Mouse (Mus musculus): Measurements from ENCODE around the gene Rasgrp4. TPM values are rescaled to one million over a fixed set of nuclear protein-coding genes. Genes with fewer than 3 reads are reported as not detected.
A peak's percentile ranks its signal among the peaks of the same experiment; 100 is the strongest.
"Not testable (repeated sequence)": the region's sequence is repeated elsewhere in the genome, so short reads cannot be mapped to it uniquely, and the experiment has no call there.

Rasgrp4 gene
- polyA plus RNA-seq, 1 experiment from 2014 or later = 0.34 TPM

DNA sequence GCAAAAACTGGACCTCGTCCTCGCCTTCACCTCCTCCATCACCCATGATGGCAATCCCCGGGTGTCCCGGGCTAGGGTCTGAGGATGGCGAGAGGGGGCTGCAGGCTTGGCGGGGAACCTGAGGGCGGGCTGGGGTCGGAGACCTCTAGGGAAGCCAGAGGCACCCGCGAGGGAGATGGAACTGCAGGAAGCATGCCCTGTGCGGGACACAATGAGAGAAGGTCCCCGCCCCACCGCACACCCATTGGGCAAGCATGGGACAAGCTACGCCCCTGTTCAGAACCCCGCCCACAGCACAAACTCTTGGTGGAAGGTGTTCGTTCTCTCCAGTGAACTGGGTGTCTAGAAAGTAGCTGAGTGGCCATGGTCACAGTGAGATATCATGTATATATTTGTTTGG lies 9.7 kb upstream of the Rasgrp4 start, which contains the start of gene Ryr1:
Ryr1 (minus strand) TSS at position 210 of the 400 bp plus-strand sequence.
- no peaks in the 10 kb centered on the region for H3K9me3 ChIP-seq

DNA sequence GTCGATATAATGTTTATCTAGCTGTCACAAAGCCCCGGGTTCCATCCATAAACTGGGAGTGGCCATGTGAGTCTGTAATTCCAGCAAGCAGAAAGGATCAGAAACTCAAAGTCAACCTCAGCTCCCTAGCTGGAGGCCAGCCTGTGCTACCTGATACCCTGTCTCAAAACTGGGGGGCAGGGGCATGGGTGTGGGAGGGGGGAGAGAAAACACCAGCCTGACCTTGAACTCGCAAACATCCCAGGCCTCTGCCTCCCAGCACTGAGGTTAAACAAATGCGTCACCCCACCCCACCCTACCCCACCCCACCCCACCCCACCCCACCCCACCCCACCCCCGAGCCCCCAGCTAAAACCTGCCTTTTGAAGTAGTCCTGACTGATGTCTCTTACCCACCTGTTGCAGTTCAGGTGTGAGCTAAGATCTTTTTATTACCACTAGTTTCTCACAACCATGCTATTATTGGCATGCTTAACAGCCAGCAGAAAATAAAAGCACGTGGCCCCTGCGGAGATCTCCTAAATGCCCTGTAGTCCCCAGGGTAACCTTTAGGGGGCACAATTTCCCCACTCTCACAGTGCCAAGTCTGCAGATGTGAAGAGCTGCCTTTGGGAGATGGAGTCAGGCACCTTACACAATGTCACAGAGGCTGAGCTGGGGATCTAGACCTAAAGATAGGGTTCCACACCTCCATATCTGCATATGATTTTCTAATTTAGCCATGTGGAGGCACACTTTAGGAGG lies 8.3 kb upstream of the Rasgrp4 start:
- Histone ChIP-seq H3K4me1 (peaks cover 12% of the 10 kb centered on the region), H3K9ac (no peak overlapping the region), H3K36me3 (replicated peaks) (no peaks in the 10 kb centered on the region), H3K27me3 (peaks cover 17% of the 10 kb centered on the region), H3K27ac (no peak overlapping the region), H3K4me2 (no peak overlapping the region), H3K9me3 (no peaks in the 10 kb centered on the region), H3K4me3 (replicated peaks) (no peak overlapping the region)
- WGBS = 45% methylated on average over 7 of the region's 7 CpGs
- no peak for ATAC-seq (ENCODE audit: low FRiP score)

More for the DNA sequence above, 9.7 kb upstream of the Rasgrp4 start, which contains the start of gene Ryr1:
- Histone ChIP-seq H3K4me1 (peaks cover 12% of the 10 kb centered on the region), H3K36me3 (replicated peaks) (no peaks in the 10 kb centered on the region), H3K4me3 (replicated peaks) (peak within 1 kb of the TSS; percentile 42), H3K27ac (no peak within 1 kb of the TSS), H3K4me2 (peak within 1 kb of the TSS; percentile 76), H3K27me3 (peaks cover 17% of the 10 kb centered on the region), H3K9ac (peak within 1 kb of the TSS; percentile 57)
- 1% methylated on average over 16 of the region's 16 CpGs for WGBS
- peak; percentile 75 for ATAC-seq (ENCODE audit: low FRiP score)

DNA sequence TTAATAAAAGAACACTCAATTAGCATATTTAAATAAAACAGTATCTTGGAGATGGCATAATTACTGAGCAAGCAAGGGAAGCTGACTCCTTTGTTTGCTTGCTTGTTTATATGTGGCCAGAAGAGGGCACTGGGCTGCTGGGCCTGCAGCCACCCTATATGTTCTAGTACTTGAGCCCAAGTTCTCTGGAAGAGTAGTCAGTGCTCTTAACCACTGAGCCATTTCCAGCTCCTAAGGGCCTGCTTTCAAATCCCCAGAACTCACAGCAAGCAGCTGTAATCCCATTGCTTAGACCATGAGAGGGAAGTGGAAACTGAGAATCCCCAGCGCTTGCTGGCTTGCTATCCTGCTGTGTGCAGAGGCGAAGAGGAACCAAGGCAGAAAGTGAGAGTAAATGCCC lies 5.9 kb upstream of the Rasgrp4 start:
- no peak overlapping the region for H3K27ac ChIP-seq
- 48% methylated on average over 2 of the region's 2 CpGs for WGBS

DNA sequence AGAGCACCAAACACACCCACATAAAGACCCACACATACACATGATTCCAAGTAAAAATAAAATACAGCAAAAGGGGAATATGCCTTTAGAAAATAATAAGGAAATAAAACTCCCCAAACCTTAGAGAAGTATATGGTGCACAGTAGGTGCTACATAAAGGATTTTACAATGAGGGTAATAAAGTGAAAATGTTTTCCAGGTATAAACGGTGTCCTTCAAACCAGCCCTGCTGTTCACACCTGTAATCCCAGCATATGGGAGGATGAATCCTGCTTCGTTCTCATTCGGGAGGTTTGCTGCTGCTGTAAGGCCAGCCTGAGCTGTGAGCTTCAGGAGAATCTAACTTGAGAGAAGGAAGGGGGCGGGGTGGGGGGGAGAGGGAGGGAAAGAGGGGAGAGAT lies 421 bp upstream of the Rasgrp4 start:
- no peak for ATAC-seq (ENCODE audit: low FRiP score)
- peak overlapping the region; percentile 40; the same call in 1 of the 2 replicates for H3K9ac ChIP-seq
- WGBS = 11% methylated on average over 4 of the region's 4 CpGs
- H3K9me3 ChIP-seq = no peaks in the 10 kb centered on the region
- H3K27ac ChIP-seq = no peak overlapping the region
- H3K4me1 ChIP-seq = peaks cover 11% of the 10 kb centered on the region; the same call in 1 of the 2 replicates
- H3K4me2 ChIP-seq = peak overlapping the region; percentile 57
- H3K27me3 ChIP-seq = peaks cover 29% of the 10 kb centered on the region
- peak overlapping the region; percentile 33 for H3K4me3 ChIP-seq (replicated peaks)
- no peaks in the 10 kb centered on the region for H3K36me3 ChIP-seq (replicated peaks)

More for the DNA sequence above, 5.9 kb upstream of the Rasgrp4 start:
- Histone ChIP-seq H3K4me3 (replicated peaks) (no peak overlapping the region), H3K36me3 (replicated peaks) (no peaks in the 10 kb centered on the region), H3K9me3 (no peaks in the 10 kb centered on the region), H3K27me3 (peaks cover 16% of the 10 kb centered on the region), H3K9ac (no peak overlapping the region), H3K4me2 (no peak overlapping the region), H3K4me1 (peaks cover 12% of the 10 kb centered on the region)
- ATAC-seq (ENCODE audit: low FRiP score) = no peak

DNA sequence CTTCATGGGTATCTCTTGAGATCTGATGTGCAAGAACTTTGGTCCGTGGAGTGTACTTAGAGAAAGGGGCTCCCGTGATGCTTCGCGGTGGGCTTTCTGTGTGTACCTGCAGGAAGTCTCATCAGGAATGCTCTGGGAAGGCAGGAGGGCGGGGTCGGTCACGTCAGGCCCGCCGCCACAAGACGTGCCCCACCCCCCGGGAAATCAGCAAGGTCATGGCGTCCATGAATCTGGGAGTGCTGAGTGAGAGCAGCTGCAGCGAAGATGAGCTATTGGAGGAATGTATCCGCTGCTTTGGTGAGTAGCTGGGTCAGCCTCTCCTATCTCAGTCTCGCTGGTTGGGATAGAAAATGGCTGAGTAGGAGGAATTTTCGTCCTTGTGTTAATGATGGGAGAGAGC lies 2.8 kb downstream of the Rasgrp4 start:
- WGBS = 51% methylated on average over 16 of the region's 16 CpGs

DNA sequence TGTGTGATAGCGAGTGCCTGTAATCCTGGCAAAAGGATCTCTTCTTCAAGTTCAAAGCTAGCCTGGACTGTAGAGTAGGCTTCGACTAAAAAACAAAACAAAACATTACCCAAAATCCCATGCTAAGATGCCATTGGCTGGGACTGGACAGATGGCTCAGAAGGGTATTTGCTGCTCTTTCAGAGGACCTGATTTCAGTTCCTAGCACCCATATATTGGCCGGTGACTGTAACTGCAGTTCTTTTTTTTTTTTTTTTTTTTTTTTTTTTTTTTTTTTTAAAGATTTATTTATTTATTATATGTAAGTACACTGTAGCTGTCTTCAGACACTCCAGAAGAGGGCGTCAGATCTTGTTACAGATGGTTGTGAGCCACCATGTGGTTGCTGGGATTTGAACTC lies 4.6 kb downstream of the Rasgrp4 start:
- H3K27ac ChIP-seq; H3K36me3 ChIP-seq (replicated peaks); H3K9ac ChIP-seq; H3K4me2 ChIP-seq; ATAC-seq (ENCODE audit: low FRiP score); H3K4me3 ChIP-seq (replicated peaks); H3K9me3 ChIP-seq: not testable (repeated sequence)
- peaks cover 10% of the 10 kb centered on the region; the same call in 1 of the 2 replicates for H3K4me1 ChIP-seq
- WGBS = 91% methylated on average over 3 of the region's 4 CpGs
- peaks cover 25% of the 10 kb centered on the region for H3K27me3 ChIP-seq

More for the DNA sequence above, 2.8 kb downstream of the Rasgrp4 start:
- no peaks in the 10 kb centered on the region for H3K36me3 ChIP-seq (replicated peaks)
- peaks cover 29% of the 10 kb centered on the region for H3K27me3 ChIP-seq
- no peak overlapping the region for H3K4me2 ChIP-seq
- no peak overlapping the region for H3K4me3 ChIP-seq (replicated peaks)
- H3K27ac ChIP-seq = no peak overlapping the region
- no peak overlapping the region for H3K9ac ChIP-seq
- H3K4me1 ChIP-seq = peaks cover 11% of the 10 kb centered on the region; the same call in 1 of the 2 replicates
- H3K9me3 ChIP-seq = no peaks in the 10 kb centered on the region
- ATAC-seq (ENCODE audit: low FRiP score) = no peak

DNA sequence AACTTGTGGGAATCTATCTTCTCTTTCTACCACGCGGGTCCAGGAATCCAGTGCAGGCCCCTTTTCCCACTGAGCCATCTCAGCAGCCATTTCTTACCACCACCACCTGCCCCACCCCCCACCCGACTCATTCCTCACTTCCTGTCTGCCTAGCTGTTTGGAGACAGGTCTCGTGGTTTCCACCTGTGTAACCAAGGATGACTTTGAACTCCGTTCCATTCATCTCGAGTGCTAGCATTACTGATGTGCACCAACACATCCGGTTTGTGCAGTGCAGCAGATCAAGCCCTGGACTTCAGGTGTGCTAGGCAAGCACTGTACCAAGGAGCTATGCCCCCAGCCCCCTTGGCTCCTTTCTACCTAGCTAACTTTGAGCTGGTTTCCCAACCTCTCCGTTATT lies 6.8 kb downstream of the Rasgrp4 start:
- 84% methylated on average over 8 of the region's 8 CpGs for WGBS

DNA sequence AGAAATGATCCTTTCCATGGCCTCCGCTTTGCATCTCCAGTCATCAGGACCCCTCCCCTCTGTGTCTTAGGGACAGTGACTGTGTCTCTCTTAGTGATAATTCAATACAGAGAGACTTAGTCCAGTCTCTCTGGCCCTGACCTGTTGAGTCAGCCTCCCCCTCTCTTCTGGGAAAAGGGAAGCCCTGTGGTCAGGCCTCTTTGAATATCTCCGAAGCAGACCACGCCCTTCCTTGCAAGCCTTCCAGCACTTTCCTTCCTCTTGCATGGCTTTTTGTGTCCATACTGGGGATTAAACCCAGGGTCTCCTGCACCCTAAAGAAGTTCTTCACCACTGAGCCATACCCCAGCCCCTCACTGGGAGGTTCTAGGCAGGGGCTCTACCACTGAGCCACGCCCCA lies 9.4 kb downstream of the Rasgrp4 start:
- WGBS = 95% methylated on average over 4 of the region's 4 CpGs

More for the DNA sequence above, 6.8 kb downstream of the Rasgrp4 start:
- Histone ChIP-seq H3K36me3 (replicated peaks) (no peaks in the 10 kb centered on the region), H3K9me3 (no peaks in the 10 kb centered on the region), H3K4me2 (no peak overlapping the region), H3K27me3 (peaks cover 4% of the 10 kb centered on the region), H3K4me1 (no peaks in the 10 kb centered on the region), H3K4me3 (replicated peaks) (no peak overlapping the region), H3K27ac (no peak overlapping the region), H3K9ac (no peak overlapping the region)
- no peak for ATAC-seq (ENCODE audit: low FRiP score)

DNA sequence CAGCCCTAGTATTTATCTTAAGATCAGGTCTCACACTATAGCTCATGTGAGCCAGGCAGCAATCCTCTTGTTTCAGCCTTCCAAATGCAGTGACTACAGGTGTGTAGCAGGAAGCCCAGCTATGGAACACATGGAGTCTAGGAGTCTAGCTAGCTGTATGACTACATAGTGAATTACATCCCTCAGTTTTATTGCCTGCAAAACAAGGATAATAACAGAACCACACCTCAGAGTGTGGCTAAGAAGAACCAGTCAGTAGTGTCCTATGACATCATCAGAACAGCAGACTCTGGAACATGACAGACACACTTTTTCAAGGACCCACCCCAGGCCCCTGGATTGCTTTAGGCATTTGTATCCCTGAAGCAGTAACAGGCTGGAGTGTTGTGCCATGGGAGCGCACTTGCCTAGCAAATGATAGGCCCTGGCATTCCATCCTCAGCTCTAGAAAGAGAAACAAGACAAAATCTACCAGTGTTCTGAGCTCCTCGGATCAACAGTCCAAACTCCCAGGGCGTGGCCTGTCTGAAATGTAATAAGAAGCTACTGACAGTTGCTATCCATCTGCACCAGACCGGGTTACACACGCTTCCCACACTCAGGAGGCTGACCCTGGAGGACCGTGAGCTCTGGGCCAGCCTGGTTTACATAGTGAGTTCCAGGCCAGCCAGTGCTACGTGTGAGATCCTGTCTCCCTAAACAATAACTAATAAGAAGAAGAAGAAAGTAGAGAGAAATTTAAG lies 12.1 kb downstream of the Rasgrp4 start:
- H3K9me3 ChIP-seq = no peaks in the 10 kb centered on the region
- H3K4me2 ChIP-seq = no peak overlapping the region
- ATAC-seq (ENCODE audit: low FRiP score) = no peak
- no peaks in the 10 kb centered on the region for H3K36me3 ChIP-seq (replicated peaks)
- no peak overlapping the region for H3K4me3 ChIP-seq (replicated peaks)
- H3K4me1 ChIP-seq = no peaks in the 10 kb centered on the region
- H3K27me3 ChIP-seq = peaks cover 5% of the 10 kb centered on the region; the same call in 1 of the 2 replicates
- 87% methylated on average over 7 of the region's 7 CpGs for WGBS
- no peak overlapping the region for H3K27ac ChIP-seq
- H3K9ac ChIP-seq = no peak overlapping the region

More for the DNA sequence above, 9.4 kb downstream of the Rasgrp4 start:
- no peak overlapping the region for H3K27ac ChIP-seq
- H3K4me1 ChIP-seq = no peaks in the 10 kb centered on the region
- no peak overlapping the region for H3K4me2 ChIP-seq
- H3K9ac ChIP-seq = no peak overlapping the region
- H3K36me3 ChIP-seq (replicated peaks) = no peaks in the 10 kb centered on the region
- no peak for ATAC-seq (ENCODE audit: low FRiP score)
- no peaks in the 10 kb centered on the region for H3K9me3 ChIP-seq
- no peak overlapping the region for H3K4me3 ChIP-seq (replicated peaks)
- H3K27me3 ChIP-seq = no peaks in the 10 kb centered on the region

DNA sequence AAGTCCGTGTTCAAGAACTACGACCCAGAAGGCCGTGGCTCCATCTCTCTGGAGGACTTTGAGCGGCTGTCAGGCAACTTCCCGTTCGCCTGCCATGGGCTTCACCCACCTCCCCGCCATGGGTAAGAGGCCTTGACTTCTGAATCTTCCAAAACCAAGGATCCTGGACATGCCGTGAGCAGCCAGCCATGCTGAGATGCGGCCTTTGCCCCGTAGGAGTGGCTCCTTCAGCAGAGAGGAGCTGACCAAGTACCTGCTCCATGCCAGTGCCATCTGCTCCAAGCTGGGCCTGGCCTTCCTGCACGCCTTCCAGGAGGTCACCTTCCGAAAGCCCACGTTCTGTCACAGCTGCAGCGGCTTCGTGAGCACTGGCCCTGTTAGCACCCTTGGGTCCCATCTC lies 14.1 kb downstream of the Rasgrp4 start:
- no peak for ATAC-seq (ENCODE audit: low FRiP score)
- 87% methylated on average over 15 of the region's 15 CpGs for WGBS
- no peak overlapping the region for H3K27ac ChIP-seq
- H3K4me3 ChIP-seq (replicated peaks) = no peak overlapping the region
- H3K27me3 ChIP-seq = peaks cover 5% of the 10 kb centered on the region; the same call in 1 of the 2 replicates
- H3K4me1 ChIP-seq = no peaks in the 10 kb centered on the region
- no peak overlapping the region for H3K9ac ChIP-seq
- no peak overlapping the region for H3K4me2 ChIP-seq
- H3K9me3 ChIP-seq = no peaks in the 10 kb centered on the region
- H3K36me3 ChIP-seq (replicated peaks) = no peaks in the 10 kb centered on the region

DNA sequence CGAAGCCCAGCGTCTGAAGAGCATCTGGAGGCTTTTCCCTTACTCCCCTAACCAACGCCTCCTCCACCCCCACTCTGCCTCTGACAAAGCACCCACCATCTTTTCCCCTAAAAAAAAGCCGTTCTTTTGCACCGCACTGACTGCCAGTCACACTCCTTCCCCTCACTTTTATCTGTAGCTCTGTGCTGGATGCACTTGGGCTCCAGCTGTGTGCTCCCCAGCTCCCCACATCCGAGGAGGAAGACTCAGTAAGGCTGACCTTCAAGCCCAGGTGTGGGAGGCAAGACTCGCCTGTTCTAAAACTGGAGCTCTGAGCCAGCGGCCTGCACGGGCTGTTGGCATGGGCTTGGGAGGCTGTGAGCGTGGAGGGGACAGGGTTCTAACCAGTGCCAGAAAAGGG lies 16.8 kb downstream of the Rasgrp4 start:
- Histone ChIP-seq H3K4me1 (peaks cover 8% of the 10 kb centered on the region), H3K36me3 (replicated peaks) (0 out of 2 replicates have a peak, but pooled peaks cover 3% of the 10 kb centered on the region), H3K4me3 (replicated peaks) (no peak overlapping the region), H3K4me2 (no peak overlapping the region), H3K9me3 (0 out of 2 replicates have a peak, but pooled peaks cover 4% of the 10 kb centered on the region), H3K27ac (no peak overlapping the region), H3K27me3 (peaks cover 5% of the 10 kb centered on the region; the same call in 1 of the 2 replicates), H3K9ac (no peak overlapping the region)
- no peak for ATAC-seq (ENCODE audit: low FRiP score)
- 72% methylated on average over 10 of the region's 10 CpGs for WGBS

DNA sequence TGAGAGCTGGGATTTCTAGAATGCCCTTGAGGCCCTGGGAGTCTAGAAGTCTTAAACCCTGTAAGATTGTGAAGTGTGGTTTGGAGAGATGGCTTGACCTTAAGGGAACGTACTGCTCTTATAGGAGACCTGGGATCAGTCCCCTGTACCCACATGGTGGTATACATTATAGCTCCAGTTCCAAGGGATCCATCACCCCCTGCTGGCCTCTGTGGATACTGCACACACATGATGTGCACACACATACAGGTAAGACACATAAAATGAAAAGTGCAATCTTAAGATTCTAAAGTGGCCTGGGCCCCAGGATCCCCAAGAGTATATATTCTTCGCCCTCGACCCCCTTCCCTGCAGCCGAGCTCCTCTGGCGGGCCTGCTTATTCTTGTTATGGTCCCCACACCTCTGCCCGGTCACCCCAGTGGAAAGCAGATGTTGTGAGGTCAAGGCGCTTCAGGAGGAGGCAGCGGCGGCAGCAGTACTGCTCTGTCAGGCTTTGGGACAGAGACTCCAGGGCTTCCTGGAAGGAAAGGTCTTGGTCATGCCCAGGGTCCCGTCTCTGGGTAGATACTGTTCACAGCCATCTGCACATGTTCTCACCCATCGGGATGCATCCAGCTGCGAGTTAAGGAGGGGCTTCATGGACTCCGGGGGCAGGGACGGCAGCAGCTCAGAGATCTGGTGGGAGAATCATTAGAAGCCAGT lies 19.5 kb downstream of the Rasgrp4 start:
- H3K9me3 ChIP-seq = 0 out of 2 replicates have a peak, but pooled peaks cover 4% of the 10 kb centered on the region

More for the DNA sequence above, 19.5 kb downstream of the Rasgrp4 start:
- Histone ChIP-seq H3K4me2 (no peak overlapping the region), H3K9ac (no peak overlapping the region), H3K4me1 (peaks cover 16% of the 10 kb centered on the region), H3K27me3 (peaks cover 24% of the 10 kb centered on the region), H3K27ac (no peak overlapping the region), H3K4me3 (replicated peaks) (no peak overlapping the region), H3K36me3 (replicated peaks) (0 out of 2 replicates have a peak, but pooled peaks cover 3% of the 10 kb centered on the region)
- ATAC-seq (ENCODE audit: low FRiP score) = no peak
- WGBS = 96% methylated on average over 14 of the region's 14 CpGs

Data from forebrain, embryonic 12.5 days (tissue).